Mouse (Mus musculus) brown adipose tissue, adult 24 weeks (tissue): ENCODE data around the gene Cdc7. TPM values are rescaled to one million over a fixed set of nuclear protein-coding genes. Genes with fewer than 3 reads are reported as not detected.

Experiments
- H3K27ac ChIP-seq: fragments of 200-500 bp; replicated peaks from 2 replicates; pipeline ENCODE4 v1.5.1; 2012; ENCODE audit warnings: low read depth, mild to moderate bottlenecking, low read length
- H3K4me1 ChIP-seq: fragments of 200-500 bp; 2 replicates; pipeline ENCODE4 v1.6.1; 2012; ENCODE audit warnings: low read length, mixed read lengths; ENCODE audit not compliant: control insufficient read depth, insufficient read depth, insufficient read length
- H3K4me3 ChIP-seq: fragments of 200-500 bp; 2 replicates; pipeline ENCODE4 v1.5.1; 2012; ENCODE audit warnings: low read depth, mild to moderate bottlenecking, low read length, moderate library complexity; ENCODE audit not compliant: insufficient read depth
- polyA plus RNA-seq: library from polyadenylated mRNA; stranded (reverse); fragments of >200 nt; gene quantifications from 2 replicates; pipeline ENCODE4 v1.2.4, GENCODE M21; 2012; ENCODE audit not compliant: missing spikeins, insufficient read depth, insufficient read length

Gene Cdc7
- polyA plus RNA-seq, 1 experiment, result 1.4 TPM

DNA sequence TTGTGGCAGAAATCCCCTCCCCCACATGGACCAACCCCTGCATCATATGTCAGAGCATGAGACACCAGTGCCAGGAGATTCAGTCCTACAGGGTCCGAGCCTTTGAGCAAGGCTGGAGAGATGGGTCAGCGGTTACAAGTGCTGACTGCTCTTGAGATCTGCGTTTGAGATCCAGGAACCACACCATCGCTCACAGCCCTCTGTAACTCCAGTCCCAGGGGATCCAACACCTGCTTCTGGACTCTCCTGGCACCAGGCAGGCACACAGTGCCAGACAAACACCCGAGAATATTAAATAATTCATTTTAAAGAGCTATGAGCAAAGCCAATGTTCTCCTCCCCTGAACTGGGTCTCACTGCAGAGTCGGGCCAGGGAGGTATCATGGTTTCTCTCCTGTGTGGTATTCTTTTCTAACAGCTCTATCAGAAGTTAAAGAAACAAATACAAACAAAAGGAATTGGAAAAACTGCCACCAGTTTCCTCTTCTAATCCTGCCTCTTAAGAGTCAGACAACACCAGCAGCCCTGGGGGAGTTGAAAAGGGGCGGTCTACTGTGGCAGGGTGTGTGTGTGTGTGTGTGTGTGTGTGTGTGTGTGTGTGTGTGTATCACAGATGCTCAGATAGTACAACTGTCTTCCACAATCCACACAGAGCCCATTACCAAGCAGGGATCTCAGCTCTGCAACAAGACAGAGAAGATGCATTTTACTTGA, 47.4 kb downstream of the Cdc7 start:
- Histone ChIP-seq H3K27ac (no peak overlapping the region), H3K4me3 (no peak overlapping the region), H3K4me1 (peaks cover 10% of the 10 kb centered on the region)

DNA sequence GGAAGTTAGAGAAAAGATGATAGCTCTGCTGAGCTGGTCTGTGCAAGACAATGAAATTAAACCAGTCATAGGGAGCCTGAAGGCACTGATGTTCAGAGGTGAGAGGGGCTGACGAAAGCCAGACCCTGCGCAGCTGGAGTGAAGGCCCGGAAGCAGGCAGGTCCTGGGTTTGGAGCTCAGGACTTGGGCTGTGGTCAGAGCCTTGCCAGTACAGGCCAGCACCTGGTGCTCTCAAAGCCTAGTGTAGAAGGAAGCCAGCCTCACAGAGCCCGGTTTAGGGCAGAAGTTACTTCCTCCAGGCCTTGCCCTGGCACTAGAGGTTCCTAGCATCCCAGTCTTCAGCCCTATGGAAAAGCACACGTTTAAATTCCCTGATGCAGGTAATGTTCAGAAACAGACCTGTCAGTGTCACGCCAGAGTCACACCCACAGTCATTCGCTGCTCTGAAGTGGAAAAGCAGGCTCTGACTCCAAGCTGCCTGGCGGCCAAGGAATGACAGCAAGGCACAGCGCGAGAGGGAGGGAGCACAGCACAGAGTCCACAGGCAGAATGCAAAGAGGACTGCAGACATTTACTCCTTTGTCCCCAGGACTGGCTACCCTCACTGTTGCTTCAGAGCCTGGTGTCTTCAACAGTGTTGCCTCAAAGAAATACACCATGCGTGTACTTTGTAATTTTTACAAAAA, 48.1 kb downstream of the Cdc7 start:
- no peak overlapping the region for H3K4me3 ChIP-seq
- no peak overlapping the region for H3K27ac ChIP-seq
- peaks cover 10% of the 10 kb centered on the region for H3K4me1 ChIP-seq

DNA sequence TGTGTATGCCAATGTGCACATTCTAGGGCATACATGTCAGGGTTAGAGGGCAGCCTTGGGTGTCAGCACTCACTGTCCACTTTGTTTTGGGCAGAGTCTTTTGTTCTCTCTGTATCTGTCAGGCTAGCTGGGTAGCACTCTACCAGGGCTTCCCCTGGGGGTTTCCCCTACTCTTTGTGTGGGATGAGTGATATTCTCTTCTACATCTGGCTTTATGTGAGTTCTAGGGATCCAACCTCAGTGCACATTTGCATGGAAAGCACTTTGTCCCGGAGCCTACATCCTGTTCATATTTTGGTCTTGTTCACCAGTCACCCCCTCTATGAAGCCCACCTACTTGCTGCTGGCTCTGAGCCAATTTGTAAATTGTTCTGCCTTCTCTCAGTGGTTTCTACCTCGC, 49.3 kb downstream of the Cdc7 start:
- no peak overlapping the region for H3K4me3 ChIP-seq
- peaks cover 10% of the 10 kb centered on the region for H3K4me1 ChIP-seq
- no peak overlapping the region for H3K27ac ChIP-seq

DNA sequence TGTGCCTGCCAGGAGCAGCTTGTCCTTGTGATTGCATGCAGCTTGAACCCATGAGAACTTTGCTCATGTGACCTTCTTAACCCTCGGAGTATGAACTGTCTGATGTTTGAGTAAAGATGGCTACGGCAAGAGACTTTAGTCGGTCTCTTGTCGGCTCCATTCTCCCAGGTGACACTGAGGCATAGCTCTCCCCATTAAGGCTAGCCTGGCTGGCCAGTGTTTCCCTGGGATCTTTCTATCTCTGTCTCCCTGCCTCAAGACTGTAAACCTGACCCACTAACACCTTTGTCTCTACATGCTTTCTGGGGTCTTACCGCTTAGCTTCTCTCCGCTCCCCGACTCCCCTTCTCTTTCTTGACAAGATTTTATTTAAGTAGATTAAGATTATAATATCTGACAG, 50.0 kb downstream of the Cdc7 start:
- peaks cover 10% of the 10 kb centered on the region for H3K4me1 ChIP-seq
- H3K4me3 ChIP-seq, result no peak overlapping the region
- H3K27ac ChIP-seq, result no peak overlapping the region

DNA sequence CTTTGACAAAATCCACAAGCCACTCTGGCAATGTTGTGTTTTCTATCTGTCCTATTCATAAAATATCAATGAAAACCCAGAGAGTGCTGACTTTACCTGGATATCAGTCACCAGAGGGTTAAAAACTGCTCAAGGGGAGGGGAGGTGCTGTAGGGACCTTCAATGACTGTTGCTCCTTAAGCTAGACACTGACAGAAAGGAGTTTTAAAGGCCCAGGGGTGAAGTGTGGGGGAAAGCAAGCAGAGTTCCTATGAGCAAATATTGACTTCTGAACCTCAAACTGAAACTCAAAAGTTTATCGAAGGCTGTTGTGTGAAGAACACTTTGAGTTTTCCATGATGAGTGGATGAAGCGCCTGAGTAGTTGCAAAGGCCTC, 50.9 kb downstream of the Cdc7 start:
- H3K4me3 ChIP-seq, result no peak overlapping the region
- peak overlapping the region; percentile 28; the same call in 1 of the 2 replicates for H3K27ac ChIP-seq
- peaks cover 12% of the 10 kb centered on the region for H3K4me1 ChIP-seq

DNA sequence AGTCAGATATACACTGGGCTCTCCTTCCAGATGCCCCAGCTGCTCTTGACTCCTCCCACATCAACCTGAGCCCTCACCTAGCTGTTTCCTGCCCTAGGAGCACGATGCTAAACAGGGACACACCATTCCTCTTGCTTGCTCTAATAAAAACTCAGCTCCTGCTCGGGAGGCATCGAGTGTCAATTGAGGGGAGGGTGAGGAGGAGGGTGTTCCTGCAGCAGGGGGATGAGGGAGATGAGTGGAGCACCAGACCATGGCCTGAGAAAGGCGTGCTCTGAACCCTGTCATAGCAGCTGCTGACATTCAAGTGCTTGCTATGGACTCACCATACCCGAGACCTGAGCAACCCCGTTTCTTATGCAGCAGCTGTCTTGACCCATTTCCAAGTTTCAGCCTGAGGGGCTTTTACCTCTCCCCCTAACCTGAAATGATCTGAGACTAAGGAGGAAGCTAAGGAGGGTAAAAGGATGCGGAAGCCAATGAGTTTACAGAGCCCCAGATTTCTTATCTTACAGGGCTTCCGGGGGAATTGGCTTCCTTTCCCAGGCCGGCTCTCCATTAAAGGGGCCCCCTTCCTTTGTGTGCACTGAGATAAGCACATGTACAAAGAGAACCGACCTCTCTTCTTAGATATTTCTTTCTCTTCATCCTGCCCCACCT, 51.4 kb downstream of the Cdc7 start:
- H3K4me1 ChIP-seq, result peaks cover 17% of the 10 kb centered on the region
- H3K27ac ChIP-seq, result peak overlapping the region; percentile 28; the same call in 1 of the 2 replicates
- no peak overlapping the region for H3K4me3 ChIP-seq

DNA sequence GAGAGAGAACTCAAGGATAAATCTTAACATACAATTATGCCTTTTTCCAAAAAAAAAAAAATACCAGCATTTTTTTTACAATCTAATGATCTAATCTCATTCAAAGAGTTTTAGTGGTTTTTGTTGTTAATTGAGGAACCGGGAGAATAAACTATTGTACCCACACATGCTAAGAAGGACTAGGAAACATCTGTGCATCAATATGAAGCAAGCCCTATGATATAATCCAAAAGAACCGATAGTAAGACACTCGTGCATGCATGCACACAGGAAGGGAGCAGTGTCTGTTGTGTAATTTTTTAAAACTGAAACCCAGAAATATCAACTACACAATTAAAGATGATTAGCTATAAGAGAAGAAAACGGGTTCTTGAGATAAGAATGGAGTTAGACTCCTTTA, 52.4 kb downstream of the Cdc7 start:
- Histone ChIP-seq H3K4me1 (peaks cover 22% of the 10 kb centered on the region), H3K4me3 (no peak overlapping the region), H3K27ac (no peak overlapping the region)

DNA sequence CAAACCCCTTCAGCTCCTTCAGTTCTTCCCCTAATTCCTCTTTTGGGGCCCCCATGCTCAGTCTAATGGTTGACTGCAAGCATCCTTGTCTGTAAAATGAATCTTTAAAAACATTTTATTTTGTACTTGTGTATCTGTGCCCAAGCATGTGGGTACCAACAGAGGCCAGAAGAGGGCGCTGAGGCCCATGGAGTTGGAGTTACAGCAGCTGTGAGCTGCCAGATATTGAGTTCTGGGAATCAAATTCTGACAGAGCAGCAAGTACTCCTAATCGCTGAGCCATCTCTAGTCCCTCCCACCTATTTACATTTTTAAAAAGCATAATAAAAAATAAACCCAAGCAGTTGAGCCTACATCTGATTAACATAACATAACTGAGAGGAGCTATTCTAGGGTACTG, 53.4 kb downstream of the Cdc7 start:
- peaks cover 22% of the 10 kb centered on the region for H3K4me1 ChIP-seq
- H3K27ac ChIP-seq, result no peak overlapping the region
- no peak overlapping the region for H3K4me3 ChIP-seq

DNA sequence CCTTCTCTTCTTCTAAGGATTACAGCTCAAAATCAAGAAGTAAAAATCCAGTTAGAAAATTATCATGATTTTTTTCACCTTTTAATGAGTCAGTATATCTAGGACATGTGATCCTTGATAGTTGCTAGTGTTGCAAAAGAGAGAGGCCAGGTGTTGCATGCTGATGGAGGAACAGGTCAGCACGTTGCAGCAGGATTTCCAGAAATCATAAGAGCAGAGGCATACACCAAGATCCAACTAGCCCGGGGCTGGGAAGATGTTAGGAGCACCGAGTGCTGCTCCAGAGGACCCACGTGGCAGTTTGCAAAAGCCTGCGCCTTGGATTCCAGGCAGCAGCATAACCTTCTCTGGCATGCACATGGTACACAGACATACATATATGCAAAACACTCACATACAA, 54.9 kb downstream of the Cdc7 start:
- Histone ChIP-seq H3K4me3 (no peak overlapping the region), H3K27ac (no peak overlapping the region), H3K4me1 (peaks cover 22% of the 10 kb centered on the region)

DNA sequence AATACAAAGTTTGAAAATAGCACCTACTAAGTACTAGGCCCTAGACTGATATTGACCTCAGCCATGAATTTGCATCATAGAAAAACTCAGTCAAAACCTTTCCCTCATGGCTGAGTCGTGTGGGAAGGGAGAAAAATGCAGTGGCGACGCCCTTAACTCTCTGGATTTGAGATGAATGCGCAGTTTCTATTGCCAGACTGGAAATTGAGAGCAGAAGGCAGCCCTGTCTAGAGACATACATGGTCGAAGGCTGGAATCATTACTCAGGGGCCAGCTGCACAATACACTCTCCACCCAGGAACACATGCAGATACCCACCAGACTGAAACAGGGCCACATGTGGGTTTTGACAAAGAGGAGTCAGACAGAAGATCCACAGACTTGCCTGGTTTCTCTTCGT, 55.8 kb downstream of the Cdc7 start:
- Histone ChIP-seq H3K27ac (peak overlapping the region; percentile 65), H3K4me1 (peaks cover 17% of the 10 kb centered on the region), H3K4me3 (no peak overlapping the region)

DNA sequence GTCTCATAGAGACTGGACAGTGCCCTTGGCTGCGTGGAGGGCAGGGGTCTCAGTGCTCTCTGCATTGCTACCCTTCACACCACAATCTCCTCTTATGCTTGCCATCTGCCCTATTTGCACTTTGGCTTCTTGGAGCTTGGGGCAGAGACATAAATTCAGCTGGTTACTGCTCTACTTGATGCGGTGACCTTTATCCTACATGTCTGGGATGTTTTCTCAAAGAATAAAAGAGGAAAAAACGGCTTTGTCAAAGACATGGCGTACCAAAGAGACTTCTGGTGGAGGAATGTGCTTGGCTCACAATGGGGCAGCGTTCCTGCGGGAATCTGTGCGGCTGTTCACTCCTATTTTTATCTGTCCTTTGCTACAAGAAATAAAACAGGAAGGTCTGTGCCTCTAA, 56.2 kb downstream of the Cdc7 start:
- Histone ChIP-seq H3K4me3 (no peak overlapping the region), H3K27ac (peak overlapping the region; percentile 65), H3K4me1 (peaks cover 15% of the 10 kb centered on the region)

DNA sequence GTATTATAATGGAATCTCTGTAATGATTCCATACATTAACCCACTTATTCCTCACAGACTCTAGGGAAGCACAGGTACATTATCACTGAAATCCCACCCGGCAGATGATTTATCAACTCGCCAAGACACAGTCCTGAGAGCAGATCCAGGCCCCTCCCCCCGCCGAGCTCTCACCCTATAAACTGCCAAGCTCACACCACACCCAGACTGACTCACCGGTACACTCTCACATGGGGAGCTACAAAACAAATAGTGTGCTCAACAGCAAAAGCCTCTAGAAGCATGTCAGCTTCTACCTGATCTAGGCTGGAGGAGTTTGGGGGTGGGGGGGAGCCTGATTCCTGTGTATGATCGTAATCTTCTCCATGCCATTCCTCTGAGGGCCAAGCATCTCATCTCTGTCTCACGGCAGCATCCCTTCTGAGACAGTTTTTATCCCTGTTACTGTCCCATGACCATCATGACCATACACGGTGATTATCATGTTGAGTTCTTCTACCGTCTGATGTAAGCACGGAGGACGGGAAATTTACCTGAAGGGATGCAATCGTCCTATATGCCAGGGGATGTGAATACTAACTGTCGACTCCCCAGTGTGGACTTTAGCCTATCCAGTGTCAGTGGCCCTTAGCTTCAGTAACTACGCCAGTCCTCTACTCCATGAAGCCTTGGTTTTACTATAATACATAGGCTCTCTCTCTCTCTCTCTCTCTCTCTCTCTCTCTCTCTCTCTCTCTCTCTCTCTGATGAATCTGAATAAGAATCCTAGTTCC, 57.4 kb downstream of the Cdc7 start:
- no peak overlapping the region for H3K27ac ChIP-seq
- H3K4me3 ChIP-seq, result no peak overlapping the region

DNA sequence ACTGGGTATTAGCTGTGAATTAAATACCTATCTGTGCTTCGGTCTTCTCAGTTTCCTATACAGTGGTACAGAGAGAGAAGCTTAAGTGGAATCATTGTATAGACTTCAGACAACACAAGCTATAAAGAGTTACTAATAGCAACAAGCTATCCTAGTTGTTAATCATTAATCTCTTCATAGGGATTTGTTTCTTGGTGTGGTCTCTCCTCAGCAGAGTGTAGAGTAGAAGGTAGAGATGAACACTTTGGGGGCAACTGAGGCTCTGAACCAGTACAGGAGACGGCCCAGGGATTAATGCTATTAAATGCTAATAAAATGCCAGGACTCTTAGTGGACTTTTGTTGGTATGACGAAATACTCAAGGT, 57.9 kb downstream of the Cdc7 start:
- Histone ChIP-seq H3K4me3 (no peak overlapping the region), H3K4me1 (peaks cover 12% of the 10 kb centered on the region)

More for the DNA sequence above, 57.4 kb downstream of the Cdc7 start:
- H3K4me1 ChIP-seq, result peaks cover 12% of the 10 kb centered on the region

DNA sequence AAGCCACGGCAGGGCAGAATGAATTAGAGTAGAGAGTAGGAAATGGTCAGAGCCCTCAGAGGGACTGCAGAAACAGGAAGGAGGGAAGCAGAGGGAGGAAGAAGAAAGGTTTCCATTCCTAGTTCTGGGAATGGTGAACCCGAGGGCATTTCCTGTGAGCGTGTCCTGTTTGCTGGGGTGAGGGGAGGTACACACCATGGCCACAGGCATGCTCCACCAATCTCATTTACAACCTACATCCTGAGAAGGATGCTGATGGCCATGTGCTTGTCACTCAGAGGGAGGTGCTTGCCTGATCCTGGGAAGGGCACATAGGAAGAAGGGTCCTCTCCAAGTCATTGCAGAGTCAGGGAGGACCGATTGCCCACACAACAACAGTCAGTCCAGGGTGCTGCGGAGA, 59.8 kb downstream of the Cdc7 start:
- Histone ChIP-seq H3K4me1 (peaks cover 12% of the 10 kb centered on the region), H3K27ac (no peak overlapping the region), H3K4me3 (no peak overlapping the region)

More for the DNA sequence above, 57.9 kb downstream of the Cdc7 start:
- no peak overlapping the region for H3K27ac ChIP-seq

DNA sequence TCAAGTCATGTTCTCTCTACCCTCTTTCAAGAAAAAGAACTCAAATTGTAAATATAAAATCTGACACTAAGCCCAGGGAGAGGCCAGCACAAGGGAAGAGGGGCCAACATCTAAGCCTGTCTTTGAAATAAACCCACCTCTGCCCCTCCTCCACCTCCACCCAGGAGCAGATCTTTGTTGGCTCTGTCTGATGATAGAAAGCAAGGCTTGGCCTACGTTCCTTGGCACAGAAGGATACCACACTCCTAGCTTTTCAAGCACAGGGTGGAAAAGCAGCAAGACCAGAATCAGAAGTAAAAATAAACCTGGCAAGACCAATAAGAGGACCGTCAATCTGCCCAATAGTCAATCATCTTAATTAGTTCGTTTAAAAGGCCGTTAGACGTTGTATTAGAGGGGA, 61.2 kb downstream of the Cdc7 start:
- Histone ChIP-seq H3K4me1 (peaks cover 6% of the 10 kb centered on the region; the same call in 1 of the 2 replicates), H3K4me3 (no peak overlapping the region), H3K27ac (no peak overlapping the region)
